32 mouse cellular contexts compared by ENCODE assay signal in genomic region chr3:116963213-116963612, GRCm38 (mm10). TPM values are rescaled to one million over a fixed set of nuclear protein-coding genes. Genes with fewer than 3 reads are reported as not detected.
DNase-seq lines count a peak whose midpoint lies in the region; ATAC-seq and TF ChIP-seq lines count a peak whose summit lies in the region.
"Had no signal": no experiment of that assay in that cellular context is flagged by ENCODE, and none has a peak within 500 bp of the region (broad histone marks: within the 10 kb centered on the region; RNA-seq: fewer than 3 reads in every experiment).

No protein-coding gene starts in this region.

- H3K27me3 ChIP-seq in heart, embryonic 12.5 days (replicated peaks): no peaks in the 10 kb centered on the region
- no peaks in the 10 kb centered on the region for H3K27me3 ChIP-seq in lung, embryonic 16.5 days (ENCODE audit: control insufficient read depth, insufficient read depth, low read depth, low read length)
- H3K27me3 ChIP-seq: hindbrain, embryonic 12.5 days; limb, embryonic 13.5 days; liver, embryonic 12.5 days; neural tube, embryonic 13.5 days; stomach, embryonic 15.5 days had no signal

- no peak overlapping the region for H3K4me2 ChIP-seq in heart, embryonic 12.5 days
- no peak overlapping the region for H3K4me2 ChIP-seq in lung, embryonic 16.5 days (ENCODE audit: low read depth, low read length)
- H3K4me2 ChIP-seq: hindbrain, embryonic 12.5 days; limb, embryonic 13.5 days; liver, embryonic 12.5 days; neural tube, embryonic 13.5 days; stomach, embryonic 15.5 days had no signal

- no peak overlapping the region for H3K9ac ChIP-seq in heart, embryonic 12.5 days
- no peak overlapping the region for H3K9ac ChIP-seq in lung, embryonic 16.5 days (ENCODE audit: low read length)
- H3K9ac ChIP-seq: hindbrain, embryonic 12.5 days; limb, embryonic 13.5 days; liver, embryonic 12.5 days; neural tube, embryonic 13.5 days; stomach, embryonic 15.5 days had no signal

- TF ChIP-seq CTCF in embryonic fibroblast, embryonic 13.5 days (IDR thresholded peaks at IDR 0.05; ENCODE audit: borderline replicate concordance, insufficient read depth, low read length): no peak

- ATAC-seq in heart, embryonic 12.5 days (ENCODE audit: insufficient number of reproducible peaks, low FRiP score): peak; percentile 71
- peak; percentile 67 for ATAC-seq in lung, embryonic 16.5 days (ENCODE audit: low read depth)
- ATAC-seq: forebrain, embryonic 14.5 days; intestine, postnatal 0 days; liver, embryonic 12.5 days; midbrain, embryonic 16.5 days had no signal

- DNase-seq in heart, postnatal 25 days (ENCODE audit: low spot score): no peak
- no peak for DNase-seq in lung, postnatal 4 days
- DNase-seq in adrenal gland, postnatal 10 days: no peak
- no peak for DNase-seq in spleen, postnatal 36 days (ENCODE audit: low spot score in 2 of 2)
- DNase-seq: adrenal gland, postnatal 14 days; cerebellum, adult 8-10 months; kidney, postnatal 25 days; layer of hippocampus, postnatal 36 days; retina, postnatal 1 day; right cerebral cortex, postnatal 25 days; thymus, postnatal 25 days had no signal

- intact Hi-C loops in heart, postnatal 25 days (cut with DNase I): loop anchor here (5.0 to 10.0 kb wide), 2 partner anchors 36 to 158 kb away; partner anchors contain the start of gene Agl

- no peaks in the 10 kb centered on the region for H3K9me3 ChIP-seq in heart, embryonic 12.5 days (replicated peaks)
- no peaks in the 10 kb centered on the region for H3K9me3 ChIP-seq in lung, embryonic 16.5 days (ENCODE audit: control insufficient read depth, low read length)
- H3K9me3 ChIP-seq: hindbrain, embryonic 12.5 days; limb, embryonic 13.5 days; liver, embryonic 12.5 days; neural tube, embryonic 13.5 days; stomach, embryonic 15.5 days had no signal

- no peak for TF ChIP-seq POLR2A in embryonic fibroblast, embryonic 13.5 days (IDR thresholded peaks at IDR 0.05; ENCODE audit: low read depth, low read length)

- no peaks in the 10 kb centered on the region; the same call in 1 of the 2 replicates for H3K4me1 ChIP-seq in heart, embryonic 12.5 days (replicated peaks)
- peaks cover 3% of the 10 kb centered on the region for H3K4me1 ChIP-seq in lung, embryonic 16.5 days (replicated peaks; ENCODE audit: control insufficient read depth, insufficient read depth, low read length)
- peaks cover 4% of the 10 kb centered on the region for H3K4me1 ChIP-seq in embryonic fibroblast, embryonic 13.5 days (ENCODE audit: control insufficient read depth, insufficient read depth, low read length)
- H3K4me1 ChIP-seq: liver, embryonic 12.5 days; stomach, embryonic 15.5 days had no signal

- 53% methylated on average over 4 of the region's 4 CpGs for WGBS in heart, embryonic 12.5 days
- WGBS in lung, embryonic 16.5 days: 37% methylated on average over 4 of the region's 4 CpGs

- H3K36me3 ChIP-seq in heart, embryonic 12.5 days: no peaks in the 10 kb centered on the region
- no peaks in the 10 kb centered on the region for H3K36me3 ChIP-seq in lung, embryonic 16.5 days (ENCODE audit: control insufficient read depth, insufficient read depth, low read length)
- H3K36me3 ChIP-seq: hindbrain, embryonic 12.5 days; limb, embryonic 13.5 days; liver, embryonic 12.5 days; neural tube, embryonic 13.5 days; stomach, embryonic 15.5 days had no signal

- H3K4me3 ChIP-seq in heart, embryonic 12.5 days: no peak overlapping the region
- no peak overlapping the region for H3K4me3 ChIP-seq in lung, embryonic 16.5 days (ENCODE audit: low read length)
- no peak overlapping the region for H3K4me3 ChIP-seq in embryonic fibroblast, embryonic 13.5 days (ENCODE audit: insufficient read depth, low read length)
- H3K4me3 ChIP-seq: hindbrain, embryonic 12.5 days; limb, embryonic 13.5 days; liver, embryonic 12.5 days; myocyte; neural tube, embryonic 13.5 days; stomach, embryonic 15.5 days had no signal

- peak overlapping the region; percentile 73 for H3K27ac ChIP-seq in heart, embryonic 12.5 days (ENCODE audit: poor library complexity, severe bottlenecking)
- H3K27ac ChIP-seq in lung, embryonic 16.5 days (ENCODE audit: low read length): no peak overlapping the region
- H3K27ac ChIP-seq in embryonic fibroblast, embryonic 13.5 days (ENCODE audit: insufficient read depth, low read length): peak overlapping the region; percentile 52; the same call in 1 of the 2 replicates
- H3K27ac ChIP-seq: hindbrain, embryonic 12.5 days; limb, embryonic 13.5 days; liver, embryonic 12.5 days; macrophage; neural tube, embryonic 13.5 days; stomach, embryonic 15.5 days had no signal

RNA-seq across cellular contexts. Expression of gene 4930455H04Rik, which starts 4.9 kb away (rescaled TPM):
- polyA plus RNA-seq in heart, embryonic 12.5 days (2016; fragmentation: Nextera tagmentation; extraction: Ambion mirVana): not detected in 2 replicates
- not detected for total RNA-seq in heart, postnatal 25 days (2021)
- polyA plus RNA-seq in lung, embryonic 16.5 days (2015; fragmentation: Nextera tagmentation; extraction: Ambion mirVana): not detected in 2 replicates
- not detected in 2 replicates for polyA plus RNA-seq in embryonic fibroblast, embryonic 13.5 days (2011; ENCODE audit: insufficient read length, low read depth, missing spikeins)
- under 1 TPM in 1 of 2 experiments, not detected in 1; 0.21 TPM for total RNA-seq in adrenal gland, postnatal 10 days (2021)
- total RNA-seq: adrenal gland, postnatal 14 days; granulocyte monocyte progenitor cell, adult 5-6 weeks; layer of hippocampus, adult 8-10 months; layer of hippocampus, postnatal 36 days; left cerebral cortex, postnatal 25 days; MEL had no signal
- polyA plus RNA-seq: C2C12; embryonic facial prominence, embryonic 14.5 days; forebrain, embryonic 14.5 days; frontal cortex, adult 2 months; hindbrain, embryonic 12.5 days; intestine, postnatal 0 days; kidney, embryonic 14.5 days; limb, embryonic 13.5 days; liver, embryonic 12.5 days; macrophage; midbrain, embryonic 16.5 days; myocyte; neural tube, embryonic 13.5 days; stomach, embryonic 15.5 days had no signal

RNA-seq across cellular contexts. Expression of gene Palmd, which starts 5.6 kb away (rescaled TPM):
- polyA plus RNA-seq in heart, embryonic 12.5 days (2016; fragmentation: Nextera tagmentation; extraction: Ambion mirVana): 13.9 and 14.8 TPM in 2 replicates
- 10 to 100 TPM; 54.5 to 71.2 TPM for total RNA-seq in heart, postnatal 25 days (2021)
- polyA plus RNA-seq in lung, embryonic 16.5 days (2015; fragmentation: Nextera tagmentation; extraction: Ambion mirVana): 9.8 and 11.7 TPM in 2 replicates
- polyA plus RNA-seq in embryonic fibroblast, embryonic 13.5 days (2011; ENCODE audit: insufficient read length, low read depth, missing spikeins): 5.2 and 6.6 TPM in 2 replicates
- total RNA-seq in adrenal gland, postnatal 10 days (2021): 10 to 100 TPM; 59.5 to 68.1 TPM
- total RNA-seq: granulocyte monocyte progenitor cell, adult 5-6 weeks; MEL had no signal
- polyA plus RNA-seq: macrophage had no signal
